Mouse (Mus musculus): ENCODE measurements around the gene Klhdc3. TPM values are rescaled to one million over a fixed set of nuclear protein-coding genes. Genes with fewer than 3 reads are reported as not detected.
A peak's percentile ranks its signal among the peaks of the same experiment; 100 is the strongest.

Klhdc3 gene
- total RNA-seq, 2 experiments from 2014 or later, result 200 to 204 TPM

DNA sequence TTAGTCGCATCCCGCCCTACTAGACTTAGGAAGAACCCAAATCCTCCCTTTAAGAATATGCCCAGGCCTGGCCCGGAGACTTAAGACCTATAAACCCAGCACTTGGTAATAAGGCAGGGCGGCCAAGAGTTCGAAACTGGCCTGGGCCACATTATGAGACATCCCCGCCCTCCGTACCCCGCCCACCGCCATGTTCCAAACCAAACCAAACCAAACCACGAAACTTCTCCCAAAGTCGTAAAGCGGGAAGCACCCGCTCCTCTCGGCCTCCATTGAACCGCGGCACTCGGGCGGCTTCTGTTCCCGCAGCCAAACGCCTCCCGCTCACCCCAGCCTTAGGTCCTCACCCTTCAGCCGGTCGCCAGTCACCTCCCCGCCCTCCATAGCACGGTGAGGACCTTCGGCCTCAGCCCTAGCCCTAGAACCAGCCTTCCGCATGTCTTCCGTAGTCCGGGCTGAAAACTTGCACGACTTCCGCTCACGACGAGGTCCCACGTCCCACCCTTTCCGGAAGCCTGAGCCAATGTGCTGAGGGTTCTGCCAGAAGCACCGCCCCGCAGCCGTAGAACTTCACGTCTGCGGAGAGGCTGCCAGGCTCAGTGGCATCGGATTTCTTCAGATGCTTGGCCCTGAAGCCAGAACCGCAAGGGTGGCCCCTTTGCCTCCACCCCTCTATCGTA lies 6.7 kb downstream of the Klhdc3 start, which contains the start of gene Rrp36:
TSS of gene Rrp36 (minus strand) at position 503 of the 680 bp plus-strand sequence.
- intact Hi-C loops (cut with DNase I), result no loop called here
- DNase-seq (ENCODE audit: low spot score in 2 of 2), result peak; percentile 90 to 92

DNA sequence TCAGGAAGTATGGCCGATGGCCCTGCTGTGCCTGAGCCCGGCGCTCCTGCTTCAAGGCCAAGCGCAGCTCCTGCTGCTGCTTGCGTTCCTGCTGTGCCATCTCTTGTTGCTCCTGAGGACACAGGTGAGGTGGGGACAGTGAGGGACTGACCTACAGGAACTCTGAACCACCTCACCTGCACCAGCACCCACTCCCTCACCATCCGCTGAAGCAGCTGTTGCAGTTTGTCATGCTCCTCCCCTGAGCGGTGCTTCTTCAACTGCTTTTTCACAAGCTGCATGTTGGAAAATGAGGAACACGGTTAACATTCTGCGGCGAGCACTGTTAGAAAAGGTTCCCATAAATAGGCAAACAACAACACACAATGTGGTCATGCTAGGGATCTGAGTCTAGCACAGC lies 10.8 kb downstream of the Klhdc3 start:
- DNase-seq (ENCODE audit: low spot score in 2 of 2), result no peak
- intact Hi-C loops (cut with DNase I), result no loop called here

- intact Hi-C loops (cut with DNase I), result no loop called here
- no peak for DNase-seq (ENCODE audit: low spot score in 2 of 2)
Measured at GRCm38 (mm10) chr17:46667712-46668111, 13.0 kb downstream of the Klhdc3 start.

- intact Hi-C loops (cut with DNase I), result no loop called here
- DNase-seq (ENCODE audit: low spot score in 2 of 2), result no peak
Measured at GRCm38 (mm10) chr17:46662730-46663129, 18.0 kb downstream of the Klhdc3 start.

GRCm38 (mm10) chr17:46661981-46662380 lies 18.7 kb downstream of the Klhdc3 start:
- intact Hi-C loops (cut with DNase I), result no loop called here
- no peak for DNase-seq (ENCODE audit: low spot score in 2 of 2)

DNA sequence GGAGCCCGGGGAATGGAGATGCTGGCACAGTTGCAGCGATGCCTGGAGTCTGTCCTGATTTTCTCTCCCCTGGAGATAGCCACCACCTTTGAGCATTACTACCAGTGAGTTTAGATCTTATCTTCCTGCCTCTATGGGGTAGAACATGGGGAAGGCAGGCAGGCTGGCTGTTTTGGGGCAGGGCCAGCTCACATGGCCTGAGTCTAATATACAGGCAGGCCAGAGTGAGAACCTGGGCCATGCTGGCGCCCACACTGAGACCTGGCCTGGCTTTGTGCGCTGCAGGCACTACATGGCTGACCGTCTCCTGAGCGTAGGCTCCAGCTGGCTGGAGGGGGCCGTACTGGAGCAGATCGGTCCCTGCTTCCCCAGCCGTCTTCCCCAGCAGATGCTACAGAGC lies 19.4 kb downstream of the Klhdc3 start:
- no peak for DNase-seq (ENCODE audit: low spot score in 2 of 2)
- intact Hi-C loops (cut with DNase I), result no loop called here

GRCm38 (mm10) chr17:46656054-46656453 lies 24.7 kb downstream of the Klhdc3 start:
- DNase-seq (ENCODE audit: low spot score in 2 of 2), result no peak
- intact Hi-C loops (cut with DNase I), result no loop called here

DNA sequence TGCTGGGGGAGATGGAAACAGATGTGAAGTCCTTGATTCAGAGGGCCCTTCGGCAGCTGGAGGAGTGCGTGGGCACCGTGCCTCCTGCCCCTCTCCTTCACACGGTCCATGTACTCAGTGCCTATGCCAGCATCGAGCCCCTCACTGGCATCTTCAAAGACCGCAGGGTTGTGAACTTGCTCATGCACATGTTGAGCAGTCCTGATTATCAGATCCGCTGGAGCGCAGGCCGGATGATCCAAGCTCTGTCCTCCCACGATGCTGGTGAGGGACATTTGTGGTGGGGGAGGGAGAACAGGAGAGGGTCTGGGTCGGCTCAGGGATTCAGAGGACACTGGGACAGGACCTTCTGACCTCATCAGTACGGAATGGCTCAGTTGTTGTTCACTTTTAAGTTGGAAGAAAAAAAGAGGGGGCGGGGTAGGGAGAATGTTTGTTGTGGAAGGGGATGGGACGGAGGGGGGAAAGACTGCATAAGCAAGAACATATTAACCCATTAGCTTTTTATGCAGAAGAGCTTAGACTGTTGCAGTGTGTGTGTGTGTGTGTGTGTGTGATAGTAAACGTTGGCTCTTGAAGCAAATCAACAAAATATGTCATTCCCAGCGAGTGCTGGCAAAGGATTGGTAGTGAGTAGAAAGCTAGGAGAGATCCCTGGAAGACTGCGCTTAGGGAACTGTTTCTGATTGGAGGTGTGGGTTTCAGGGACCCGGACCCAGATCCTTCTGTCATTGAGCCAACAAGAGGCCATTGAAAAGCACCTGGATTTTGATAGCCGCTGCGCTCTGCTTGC lies 28.8 kb downstream of the Klhdc3 start:
- intact Hi-C loops (cut with DNase I), result no loop called here
- DNase-seq (ENCODE audit: low spot score in 2 of 2), result no peak

DNA sequence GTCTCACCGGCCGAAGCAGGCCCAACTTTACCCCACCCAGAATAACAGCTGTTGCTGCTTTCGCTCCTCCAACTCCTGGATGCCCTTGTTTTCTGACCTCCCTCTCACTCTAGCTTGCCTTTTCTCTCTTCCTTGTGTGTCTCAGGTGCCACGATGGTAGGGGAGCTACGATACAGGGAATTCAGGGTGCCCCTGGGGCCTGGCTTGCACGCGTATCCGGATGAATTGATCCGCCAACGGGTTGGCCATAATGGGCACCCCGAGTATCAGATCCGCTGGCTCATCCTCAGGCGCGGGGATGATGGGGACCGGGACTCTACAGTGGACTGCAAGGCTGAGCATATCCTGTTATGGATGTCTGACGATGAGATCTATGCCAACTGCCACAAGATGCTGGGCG lies 29.4 kb downstream of the Klhdc3 start:
- DNase-seq (ENCODE audit: low spot score in 2 of 2), result no peak
- intact Hi-C loops (cut with DNase I), result no loop called here

GRCm38 (mm10) chr17:46650232-46651031 lies 30.3 kb downstream of the Klhdc3 start, which contains the start of gene Cul7:
Gene Cul7, plus strand, starts transcription at chr17:46650337.
- peak; percentile 91 to 92 for DNase-seq (ENCODE audit: low spot score in 2 of 2)
- intact Hi-C loops (cut with DNase I), result no loop called here

DNA sequence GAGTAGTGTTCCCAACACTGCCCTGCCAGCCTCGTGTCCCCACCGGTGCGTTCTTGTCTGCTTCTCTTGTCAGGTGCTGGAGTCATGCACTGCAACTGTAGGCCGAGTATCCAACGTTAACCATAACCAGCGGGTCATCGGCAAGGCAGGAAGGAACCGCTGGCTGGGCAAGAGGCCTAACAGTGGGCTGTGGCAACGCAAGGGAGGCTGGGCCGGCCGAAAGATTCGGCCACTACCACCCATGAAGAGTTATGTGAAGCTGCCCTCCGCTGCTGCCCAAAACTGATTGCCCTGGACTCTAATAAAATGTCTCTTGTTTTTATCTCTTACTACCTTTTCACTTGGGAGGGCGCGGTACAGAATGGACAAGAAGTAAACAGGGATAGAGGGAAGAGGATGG lies 30.9 kb downstream of the Klhdc3 start:
- intact Hi-C loops (cut with DNase I), result loop anchor here (5.0 kb wide), 1 partner anchor 103 kb away; the partner anchor contains the start of gene Cul9
- DNase-seq (ENCODE audit: low spot score in 2 of 2), result no peak

DNA sequence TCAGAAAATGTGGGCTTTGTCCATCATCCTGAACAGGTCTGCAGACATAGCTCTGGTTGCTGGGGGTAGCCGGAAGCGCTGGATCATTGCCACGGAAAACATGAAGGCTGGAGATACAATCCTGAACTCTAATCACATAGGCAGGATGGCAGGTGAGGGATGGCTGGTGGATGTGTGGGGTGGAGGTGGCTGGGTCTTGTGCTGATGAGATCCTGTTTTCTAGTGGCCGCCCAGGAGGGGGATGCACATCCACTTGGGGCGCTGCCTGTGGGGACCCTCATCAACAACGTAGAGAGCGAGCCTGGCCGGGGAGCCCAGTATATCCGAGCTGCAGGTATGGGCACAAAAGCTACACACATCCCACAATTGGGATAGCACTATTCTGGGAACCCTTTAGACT lies 32.3 kb downstream of the Klhdc3 start:
- DNase-seq (ENCODE audit: low spot score in 2 of 2), result no peak
- intact Hi-C loops (cut with DNase I), result loop anchor here (5.0 kb wide), 1 partner anchor 101 kb away; the partner anchor contains the start of gene Cul9

- DNase-seq (ENCODE audit: low spot score in 2 of 2), result no peak
- intact Hi-C loops (cut with DNase I), result loop anchor here (5.0 kb wide), 1 partner anchor 100 kb away; the partner anchor contains the start of gene Cul9
Measured at GRCm38 (mm10) chr17:46647279-46647678, 33.4 kb downstream of the Klhdc3 start.

GRCm38 (mm10) chr17:46646322-46646662 lies 34.4 kb downstream of the Klhdc3 start:
- intact Hi-C loops (cut with DNase I), result loop anchor here (5.0 kb wide), 1 partner anchor 99 kb away; the partner anchor contains the start of gene Cul9
- no peak for DNase-seq (ENCODE audit: low spot score in 2 of 2)

DNA sequence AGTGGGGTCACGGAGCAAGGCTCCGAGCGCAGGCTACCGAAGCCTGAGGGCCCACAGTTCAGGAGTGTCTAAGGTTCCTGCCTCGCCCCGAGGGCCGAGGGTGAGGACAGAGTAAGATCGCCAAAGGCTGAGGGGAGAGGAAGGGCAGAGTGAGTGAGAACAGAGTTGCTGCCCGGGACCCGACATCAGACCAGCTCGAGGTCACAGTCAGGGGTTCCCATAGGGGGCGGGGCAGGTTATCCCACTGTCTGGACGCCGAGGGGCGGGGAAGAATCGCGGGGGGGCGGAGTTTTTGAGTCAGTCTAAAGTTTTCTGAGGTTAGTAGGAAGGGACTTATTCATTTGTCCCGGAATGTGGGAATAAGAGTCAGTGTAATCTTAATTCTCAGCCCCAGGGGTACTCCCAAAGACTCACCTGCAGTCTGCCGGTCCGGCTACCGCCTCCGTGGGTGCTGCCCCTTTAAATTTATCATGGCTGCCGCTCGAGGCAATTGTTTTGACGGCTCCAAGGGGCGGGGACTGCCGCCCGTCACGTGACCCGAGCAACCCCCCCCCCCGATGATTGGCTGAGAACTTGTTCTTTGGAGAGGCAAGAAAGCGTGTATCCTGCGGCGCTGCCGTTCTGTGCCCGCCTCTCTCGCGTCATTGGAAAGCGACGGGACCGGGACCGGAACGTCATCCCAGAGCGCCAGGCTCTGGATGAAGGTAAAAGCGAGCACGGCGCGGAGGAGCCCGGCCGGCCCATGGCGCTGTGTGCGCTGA lies 35.0 kb downstream of the Klhdc3 start, which contains the start of the genes Klc4 and Mrpl2:
TSS of gene Klc4 (minus strand) at position 462 of the 761 bp plus-strand sequence.
TSS of gene Mrpl2 (plus strand) at position 669 of the 761 bp plus-strand sequence.
- DNase-seq (ENCODE audit: low spot score in 2 of 2), result peak; percentile 99 to 100
- intact Hi-C loops (cut with DNase I), result loop anchor here (5.0 kb wide), 1 partner anchor 98 kb away; the partner anchor contains the start of gene Cul9

GRCm38 (mm10) chr17:46644916-46645475 lies 35.7 kb downstream of the Klhdc3 start:
- DNase-seq (ENCODE audit: low spot score in 2 of 2), result no peak
- intact Hi-C loops (cut with DNase I), result loop anchor here (5.0 kb wide), 1 partner anchor 98 kb away; the partner anchor contains the start of gene Cul9

DNA sequence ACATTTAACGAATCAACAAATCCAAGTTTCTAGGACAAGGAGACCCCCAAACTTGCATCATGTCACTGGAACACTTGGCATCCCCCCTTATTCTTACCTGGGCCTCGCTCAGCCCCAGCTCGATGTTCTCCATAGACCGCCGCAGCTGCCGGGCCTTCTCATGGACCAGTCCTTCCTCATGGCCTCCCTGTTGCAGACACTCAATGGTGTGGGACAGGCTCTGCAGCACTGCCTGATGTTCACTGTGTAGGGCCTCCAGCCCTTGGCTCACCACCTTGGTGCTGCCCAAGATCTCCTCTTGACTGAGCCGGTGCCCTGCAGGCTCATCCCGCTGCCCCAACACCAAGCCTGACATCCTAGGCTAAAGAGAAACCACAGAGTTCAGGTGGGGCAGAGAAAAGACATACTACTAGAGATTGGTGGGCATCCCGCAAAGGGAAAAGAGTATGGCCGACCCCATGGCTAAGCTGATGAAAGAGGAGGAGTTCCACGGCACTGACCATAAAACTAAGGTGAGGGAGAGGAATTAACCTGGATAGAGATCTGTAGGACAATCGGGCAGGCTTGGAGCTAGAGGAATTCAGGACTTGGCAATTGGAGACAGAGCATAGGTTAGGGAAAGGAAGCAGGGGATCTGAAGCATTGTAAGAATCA lies 36.4 kb downstream of the Klhdc3 start:
- no peak for DNase-seq (ENCODE audit: low spot score in 2 of 2)
- intact Hi-C loops (cut with DNase I), result no loop called here

GRCm38 (mm10) chr17:46642060-46642459 lies 38.7 kb downstream of the Klhdc3 start:
- intact Hi-C loops (cut with DNase I), result no loop called here
- DNase-seq (ENCODE audit: low spot score in 2 of 2), result no peak
